Comparison of ENCODE assay signal across 20 mouse cellular contexts in the genomic region with DNA sequence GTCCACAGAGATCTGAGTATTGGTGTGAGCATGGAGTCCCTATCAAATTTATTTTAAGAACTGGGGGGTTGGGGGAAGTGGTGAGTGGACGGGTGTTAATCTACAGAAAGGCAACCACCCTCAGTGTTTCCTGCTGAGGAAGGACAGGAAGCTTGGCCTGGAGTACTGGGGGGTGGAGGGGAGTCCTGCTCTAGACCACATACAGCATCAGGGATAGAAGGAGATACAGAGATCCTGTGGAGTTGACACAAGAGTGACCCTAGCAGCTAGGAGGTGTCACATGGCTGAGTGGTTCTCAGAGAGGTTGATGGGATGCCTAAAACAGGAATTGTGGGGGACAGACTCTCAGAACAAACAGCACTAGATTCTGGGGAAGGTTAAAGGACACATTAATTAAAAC. TPM values are rescaled to one million over a fixed set of nuclear protein-coding genes. Genes with fewer than 3 reads are reported as not detected.
A peak's percentile ranks its signal among the peaks of the same experiment; 100 is the strongest.
DNase-seq lines count a peak whose midpoint lies in the region; ATAC-seq and TF ChIP-seq lines count a peak whose summit lies in the region.
"Had no signal": no experiment of that assay in that cellular context is flagged by ENCODE, and none has a peak within 500 bp of the region (broad histone marks: within the 10 kb centered on the region; RNA-seq: fewer than 3 reads in every experiment).

No protein-coding gene starts in this region.

- H3K4me1 ChIP-seq in heart, embryonic 10.5 days: peaks cover 33% of the 10 kb centered on the region
- peaks cover 19% of the 10 kb centered on the region for H3K4me1 ChIP-seq in kidney, embryonic 16.5 days (ENCODE audit: insufficient read depth, low read length)
- peaks cover 21% of the 10 kb centered on the region; the same call in 1 of the 2 replicates for H3K4me1 ChIP-seq in spleen, adult 2 months (ENCODE audit: control insufficient read depth, insufficient read depth, insufficient read length)

- no peaks in the 10 kb centered on the region for H3K9me3 ChIP-seq in heart, embryonic 10.5 days
- H3K9me3 ChIP-seq in kidney, embryonic 16.5 days (ENCODE audit: low read length): no peaks in the 10 kb centered on the region
- H3K9me3 ChIP-seq: forebrain, embryonic 13.5 days; intestine, embryonic 15.5 days; midbrain, embryonic 12.5 days had no signal

- no peak for TF ChIP-seq POLR2A in spleen, adult 2 months (IDR thresholded peaks at IDR 0.05; ENCODE audit: low read depth, low read length)

- 23% methylated on average over 1 of the region's 1 CpGs for WGBS in heart, embryonic 10.5 days
- 13% methylated on average over 1 of the region's 1 CpGs for WGBS in kidney, embryonic 16.5 days
- WGBS in spleen, adult 2 months: 17% methylated on average over 1 of the region's 1 CpGs

- no peaks in the 10 kb centered on the region for H3K27me3 ChIP-seq in heart, embryonic 10.5 days (ENCODE audit: insufficient read depth, poor library complexity, severe bottlenecking)
- no peaks in the 10 kb centered on the region for H3K27me3 ChIP-seq in kidney, embryonic 16.5 days (ENCODE audit: insufficient read depth, low read length)
- no peaks in the 10 kb centered on the region for H3K27me3 ChIP-seq in spleen, adult 2 months (ENCODE audit: control insufficient read depth, insufficient read depth, low read length)
- H3K27me3 ChIP-seq: forebrain, embryonic 13.5 days; intestine, embryonic 15.5 days; midbrain, embryonic 12.5 days had no signal

- H3K4me2 ChIP-seq in kidney, embryonic 16.5 days (replicated peaks; ENCODE audit: low read depth, low read length): no peak overlapping the region
- H3K4me2 ChIP-seq: forebrain, embryonic 13.5 days; intestine, embryonic 15.5 days; midbrain, embryonic 12.5 days had no signal

- DNase-seq in heart, embryonic 10.5 days (ENCODE audit: low spot score): peak; percentile 63
- DNase-seq in heart, postnatal 14 days: no peak
- DNase-seq in kidney, postnatal 25 days: no peak
- no peak for DNase-seq in spleen, adult 2 months (ENCODE audit: low read depth in 1 of 2, low spot score in 2 of 2)
- DNase-seq in spleen, postnatal 14 days (ENCODE audit: low spot score in 2 of 2): no peak
- DNase-seq: layer of hippocampus, adult 9-11 months; right cerebral cortex, postnatal 25 days; thymus, adult 2 months had no signal

- no peak overlapping the region for H3K9ac ChIP-seq in kidney, embryonic 16.5 days (replicated peaks; ENCODE audit: low read length)
- H3K9ac ChIP-seq: forebrain, embryonic 13.5 days; intestine, embryonic 15.5 days; midbrain, embryonic 12.5 days had no signal

- H3K27ac ChIP-seq in heart, embryonic 10.5 days: peak overlapping the region; percentile 67; the same call in 1 of the 2 replicates
- H3K27ac ChIP-seq in kidney, embryonic 16.5 days (ENCODE audit: low read length): peak overlapping the region; percentile 11; the same call in 1 of the 2 replicates
- 0 out of 2 replicates have a peak overlapping the region, but pooled peaks have one; percentile 11 for H3K27ac ChIP-seq in spleen, adult 2 months (ENCODE audit: insufficient read depth, low read length)
- H3K27ac ChIP-seq: forebrain, embryonic 13.5 days; intestine, embryonic 15.5 days; midbrain, embryonic 12.5 days had no signal

- peaks cover 10% of the 10 kb centered on the region for H3K36me3 ChIP-seq in heart, embryonic 10.5 days
- H3K36me3 ChIP-seq in kidney, embryonic 16.5 days (ENCODE audit: insufficient read depth, low read length): peaks cover 5% of the 10 kb centered on the region; the same call in 1 of the 2 replicates
- peaks cover 3% of the 10 kb centered on the region for H3K36me3 ChIP-seq in spleen, adult 2 months (ENCODE audit: control insufficient read depth, insufficient read depth, low read length)

- intact Hi-C loops in heart, postnatal 14 days (cut with DNase I): no loop called here

- no peak for ATAC-seq in kidney, embryonic 16.5 days (ENCODE audit: low FRiP score, low TSS enrichment)
- ATAC-seq in megakaryocyte progenitor cell, adult 5-6 weeks (replicated peaks; ENCODE audit: poor library complexity): peak; percentile 42
- ATAC-seq in frontal cortex, adult (ENCODE audit: low TSS enrichment): no peak
- ATAC-seq: forebrain, embryonic 13.5 days; intestine, embryonic 15.5 days had no signal

- TF ChIP-seq CTCF in spleen, adult 2 months (IDR thresholded peaks at IDR 0.05; ENCODE audit: extremely low read depth, insufficient read depth, insufficient read length, insufficient replicate concordance): no peak

- H3K4me3 ChIP-seq in heart, embryonic 10.5 days: no peak overlapping the region
- no peak overlapping the region for H3K4me3 ChIP-seq in kidney, embryonic 16.5 days (ENCODE audit: low read length)
- no peak overlapping the region for H3K4me3 ChIP-seq in spleen, adult 2 months (ENCODE audit: extremely low read depth, insufficient read depth, insufficient read length)
- H3K4me3 ChIP-seq: forebrain, embryonic 13.5 days; intestine, embryonic 15.5 days; midbrain, embryonic 12.5 days had no signal

RNA-seq across cellular contexts. Expression of gene Tpm4, which starts 1.3 kb away (rescaled TPM):
- 447 and 556 TPM in 2 replicates for polyA plus RNA-seq in heart, embryonic 10.5 days (2016; fragmentation: Nextera tagmentation; extraction: Ambion mirVana)
- total RNA-seq in heart, postnatal 14 days (2021): 100 to 1,000 TPM; 119 to 155 TPM
- 828 and 869 TPM in 2 replicates for polyA plus RNA-seq in kidney, embryonic 16.5 days (2015; fragmentation: Nextera tagmentation; extraction: Ambion mirVana)
- 62.3 and 73.9 TPM in 2 replicates for polyA plus RNA-seq in spleen, adult 2 months (2012; rRNA removed)
- 37.0 and 46.0 TPM in 2 replicates for total RNA-seq in megakaryocyte progenitor cell, adult 5-6 weeks (2015)
- 64.2 and 73.9 TPM in 2 replicates for total RNA-seq in megakaryocyte progenitor cell, adult 5-6 weeks (2017)

RNA-seq across cellular contexts. Expression of gene Olfr374, which starts 26.7 kb away (rescaled TPM):
- polyA plus RNA-seq in heart, embryonic 10.5 days (2016; fragmentation: Nextera tagmentation; extraction: Ambion mirVana): not detected in 2 replicates
- total RNA-seq in heart, postnatal 14 days (2021): not detected
- not detected in 2 replicates for polyA plus RNA-seq in kidney, embryonic 16.5 days (2015; fragmentation: Nextera tagmentation; extraction: Ambion mirVana)
- 0.01 and 0.04 TPM in 2 replicates for polyA plus RNA-seq in spleen, adult 2 months (2012; rRNA removed)
- not detected in 2 replicates for total RNA-seq in megakaryocyte progenitor cell, adult 5-6 weeks (2015)
- total RNA-seq in megakaryocyte progenitor cell, adult 5-6 weeks (2017): not detected in 2 replicates
- total RNA-seq: left cerebral cortex, postnatal 10 days; liver, adult 2 months had no signal
- polyA plus RNA-seq: forebrain, embryonic 13.5 days; hindbrain, embryonic 11.5 days; liver, adult 2 months; midbrain, embryonic 12.5 days had no signal

RNA-seq across cellular contexts. Expression of gene Rab8a, which starts 27.5 kb away (rescaled TPM):
- polyA plus RNA-seq in heart, embryonic 10.5 days (2016; fragmentation: Nextera tagmentation; extraction: Ambion mirVana): 89.0 and 104 TPM in 2 replicates
- 10 to 100 TPM; 28.2 to 28.6 TPM for total RNA-seq in heart, postnatal 14 days (2021)
- polyA plus RNA-seq in kidney, embryonic 16.5 days (2015; fragmentation: Nextera tagmentation; extraction: Ambion mirVana): 141 and 143 TPM in 2 replicates
- 49.0 and 50.0 TPM in 2 replicates for polyA plus RNA-seq in spleen, adult 2 months (2012; rRNA removed)
- total RNA-seq in megakaryocyte progenitor cell, adult 5-6 weeks (2015): 34.3 and 47.3 TPM in 2 replicates
- 329 and 425 TPM in 2 replicates for total RNA-seq in megakaryocyte progenitor cell, adult 5-6 weeks (2017)

RNA-seq across cellular contexts. Expression of gene Olfr373, which starts 50.5 kb away (rescaled TPM):
- 0.06 TPM in 1 of 2 replicates, not detected in the other for polyA plus RNA-seq in heart, embryonic 10.5 days (2016; fragmentation: Nextera tagmentation; extraction: Ambion mirVana)
- not detected for total RNA-seq in heart, postnatal 14 days (2021)
- 0.04 TPM in 1 of 2 replicates, not detected in the other for polyA plus RNA-seq in kidney, embryonic 16.5 days (2015; fragmentation: Nextera tagmentation; extraction: Ambion mirVana)
- polyA plus RNA-seq in spleen, adult 2 months (2012; rRNA removed): not detected in 2 replicates
- total RNA-seq in megakaryocyte progenitor cell, adult 5-6 weeks (2015): not detected in 2 replicates
- not detected in 2 replicates for total RNA-seq in megakaryocyte progenitor cell, adult 5-6 weeks (2017)
- total RNA-seq: left cerebral cortex, postnatal 10 days; liver, adult 2 months had no signal
- polyA plus RNA-seq: C2C12; cortical plate, adult 2 months; embryonic facial prominence, embryonic 14.5 days; forebrain, embryonic 13.5 days; hindbrain, embryonic 11.5 days; liver, adult 2 months; midbrain, embryonic 12.5 days; thymus, adult 2 months had no signal

RNA-seq across cellular contexts. Expression of gene Hsh2d, which starts 55.9 kb away (rescaled TPM):
- 0.13 TPM in 1 of 2 replicates, not detected in the other for polyA plus RNA-seq in heart, embryonic 10.5 days (2016; fragmentation: Nextera tagmentation; extraction: Ambion mirVana)
- under 1 TPM in 1 of 2 experiments, not detected in 1; 0.17 TPM for total RNA-seq in heart, postnatal 14 days (2021)
- polyA plus RNA-seq in kidney, embryonic 16.5 days (2015; fragmentation: Nextera tagmentation; extraction: Ambion mirVana): not detected in 2 replicates
- 16.6 and 21.4 TPM in 2 replicates for polyA plus RNA-seq in spleen, adult 2 months (2012; rRNA removed)
- total RNA-seq in megakaryocyte progenitor cell, adult 5-6 weeks (2015): 6.6 and 8.7 TPM in 2 replicates
- total RNA-seq in megakaryocyte progenitor cell, adult 5-6 weeks (2017): 4.5 and 5.9 TPM in 2 replicates
- total RNA-seq: left cerebral cortex, postnatal 10 days had no signal
- polyA plus RNA-seq: forebrain, embryonic 13.5 days; hindbrain, embryonic 11.5 days; midbrain, embryonic 12.5 days had no signal

Comparison
In these comparisons a context has a peak if more than half of its experiments do, and no peak if none do; other contexts are left out.
1. H3K27ac ChIP-seq: peak in every context shown above with its lines; median percentile 67 in heart, embryonic 10.5 days; 11 in kidney, embryonic 16.5 days; 11 in spleen, adult 2 months.